Mouse (Mus musculus): ENCODE measurements around the gene Gm10229.

- TF ChIP-seq CTCF (IDR thresholded peaks at IDR 0.05; ENCODE audit: insufficient read depth, low read length) (no peak), POLR2A (IDR thresholded peaks at IDR 0.05; ENCODE audit: borderline replicate concordance, extremely low read depth, low read depth, low read length) (no peak)
Measured at GRCm38 (mm10) chr16:89047783-89048182, 32.7 kb downstream of the Gm10229 start, which contains the start of gene Krtap6-5.

Measured in lung, adult 2 months (tissue).